Mouse (Mus musculus) hindbrain, embryonic 11.5 days (tissue): Measurements from ENCODE around the gene Zdhhc3. TPM values are rescaled to one million over a fixed set of nuclear protein-coding genes. Genes with fewer than 3 reads are reported as not detected.

Source experiments
- ATAC-seq: fragments of 200-750 bp; cut with Nextera tagmentation; 2 replicates; pipeline ENCODE4 v1.8.0; 2017; ENCODE audit warnings: mild to moderate bottlenecking, moderate TSS enrichment, moderate library complexity; ENCODE audit not compliant: low FRiP score
- DNase-seq: peaks from one replicate; pipeline ENCODE4 v3.0.0-alpha.2; 2015; ENCODE audit warnings: low spot score
- H3K27ac ChIP-seq: fragments of 300-500 bp; sonication (generic); 2 replicates; pipeline ENCODE4 v1.5.1; 2014; ENCODE audit warnings: mild to moderate bottlenecking, low read depth, low read length
- H3K27me3 ChIP-seq: fragments of 300-500 bp; sonication (generic); 2 replicates; pipeline ENCODE4 v1.6.1; 2014; ENCODE audit warnings: mild to moderate bottlenecking, low read length, moderate library complexity, mixed read lengths; ENCODE audit not compliant: control insufficient read depth, insufficient read depth
- H3K36me3 ChIP-seq: fragments of 300-500 bp; sonication (generic); 2 replicates; pipeline ENCODE4 v1.6.1; 2014; ENCODE audit warnings: mild to moderate bottlenecking, low read length, moderate library complexity, mixed read lengths; ENCODE audit not compliant: control insufficient read depth, insufficient read depth
- H3K4me1 ChIP-seq: fragments of 300-500 bp; sonication (generic); replicated peaks from 2 replicates; pipeline ENCODE4 v1.6.1; 2014; ENCODE audit warnings: low read length, mixed read lengths; ENCODE audit not compliant: control insufficient read depth, insufficient read depth
- H3K4me2 ChIP-seq: fragments of 300-500 bp; sonication (generic); replicated peaks from 2 replicates; pipeline ENCODE4 v1.6.1; 2014; ENCODE audit warnings: mild to moderate bottlenecking, low read depth, low read length
- H3K4me3 ChIP-seq: fragments of 300-500 bp; sonication (generic); 2 replicates; pipeline ENCODE4 v1.5.1; 2014; ENCODE audit warnings: low read depth, low read length
- H3K9ac ChIP-seq: fragments of 300-500 bp; sonication (generic); 2 replicates; pipeline ENCODE4 v1.6.1; 2014; ENCODE audit warnings: low read depth, low read length
- H3K9me3 ChIP-seq: fragments of 300-500 bp; sonication (generic); 2 replicates; pipeline ENCODE4 v1.6.1; 2016; ENCODE audit warnings: low read length; ENCODE audit not compliant: control insufficient read depth
- WGBS: fragments of 180-500 bp; shearing (Covaris S2); extraction: QIAGEN DNeasy Blood & Tissue Kit; methylation state at CpG from one replicate; pipeline ENCODE4 v1.1.7; 2014; 5-methylcytosine and 5-hydroxymethylcytosine counted together
- polyA plus RNA-seq: library from polyadenylated mRNA; unstranded; fragments of >200 nt; fragmentation: Nextera tagmentation; extraction: Ambion mirVana; gene quantifications from 2 replicates; pipeline ENCODE4 v1.2.1, GENCODE M21; 2014

Gene Zdhhc3
- polyA plus RNA-seq, 1 experiment from 2014 or later, result 55.8 TPM

DNA sequence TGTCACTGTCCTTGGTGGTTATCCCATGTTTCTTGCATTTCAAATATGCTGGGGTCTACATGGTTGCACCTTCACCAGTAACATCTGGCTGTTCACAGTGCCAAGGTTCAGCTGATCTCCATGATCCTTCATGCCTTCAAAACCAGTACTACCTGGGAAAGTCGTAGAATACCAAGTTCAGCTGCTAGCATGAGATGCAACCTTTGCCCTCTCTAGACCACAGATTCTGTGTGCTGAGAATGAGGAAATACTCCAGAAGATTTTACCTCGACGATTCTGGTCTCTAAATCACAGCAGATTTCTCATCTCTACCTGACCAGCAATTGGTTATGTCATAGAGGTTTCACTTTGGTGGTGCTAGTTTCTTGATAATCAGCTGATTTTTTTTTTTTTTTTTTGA is 52.8 kb downstream of the Zdhhc3 start:
- DNase-seq (no peak), ATAC-seq (no peak)
- Histone ChIP-seq H3K27ac (no peak overlapping the region), H3K27me3 (no peaks in the 10 kb centered on the region), H3K36me3 (no peaks in the 10 kb centered on the region), H3K9ac (no peak overlapping the region), H3K4me3 (no peak overlapping the region), H3K4me2 (no peak overlapping the region), H3K4me1 (no peaks in the 10 kb centered on the region), H3K9me3 (no peaks in the 10 kb centered on the region)
- 93% methylated on average over 3 of the region's 3 CpGs for WGBS

DNA sequence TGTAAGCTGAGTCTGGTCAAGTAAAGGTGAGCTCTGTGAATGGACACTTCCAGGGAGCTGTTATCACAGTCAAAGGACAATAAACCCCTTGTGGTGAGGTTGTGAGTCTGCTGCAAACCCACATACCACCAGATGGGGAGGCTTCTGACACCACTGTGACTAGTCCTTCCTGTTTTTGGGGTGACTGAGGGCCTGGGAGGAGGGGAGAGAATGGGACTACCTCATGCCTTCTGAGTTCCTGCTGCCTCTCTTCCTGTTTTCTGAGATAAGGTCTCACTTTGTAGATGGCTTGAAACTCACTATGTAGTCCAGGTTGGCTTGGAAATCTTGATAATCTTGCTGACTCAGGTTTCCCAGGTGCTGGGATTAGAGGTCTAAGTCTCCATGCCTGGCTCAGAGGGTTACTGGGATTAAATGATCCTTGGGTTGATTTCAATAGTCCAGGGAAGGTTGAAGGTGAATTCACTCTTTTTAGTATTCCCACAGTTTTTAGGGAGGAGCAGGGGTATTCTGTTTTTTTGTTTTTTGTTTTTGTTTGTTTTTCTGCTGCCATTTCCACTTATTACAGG is 54.2 kb downstream of the Zdhhc3 start:
- Histone ChIP-seq H3K9ac (no peak overlapping the region), H3K9me3 (no peaks in the 10 kb centered on the region), H3K4me1 (no peaks in the 10 kb centered on the region), H3K36me3 (no peaks in the 10 kb centered on the region), H3K27ac (no peak overlapping the region), H3K4me2 (no peak overlapping the region), H3K27me3 (no peaks in the 10 kb centered on the region), H3K4me3 (no peak overlapping the region)
- DNase-seq (no peak), ATAC-seq (no peak)

DNA sequence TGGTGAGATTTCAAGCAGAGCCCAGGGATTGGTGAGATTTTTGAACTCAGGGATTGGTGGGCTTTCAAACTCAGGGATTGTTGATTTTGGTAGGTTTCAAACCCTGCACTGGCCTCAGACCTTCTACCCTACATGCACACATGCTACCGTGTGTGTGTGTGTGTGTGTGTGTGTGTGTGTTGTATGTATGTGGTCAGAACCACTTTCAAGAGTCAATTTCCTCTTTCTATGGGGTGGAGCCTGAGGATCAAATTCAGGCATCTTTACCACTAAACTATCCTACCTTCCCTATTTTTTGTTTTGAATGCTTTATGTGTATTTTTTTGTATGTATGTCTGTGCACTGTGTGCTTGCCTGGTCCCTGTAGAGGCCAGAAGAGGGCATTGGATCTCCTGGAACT is 65.3 kb downstream of the Zdhhc3 start:
- Histone ChIP-seq H3K4me3 (no peak overlapping the region), H3K4me2 (no peak overlapping the region), H3K36me3 (no peaks in the 10 kb centered on the region), H3K9ac (no peak overlapping the region), H3K4me1 (no peaks in the 10 kb centered on the region), H3K9me3 (no peaks in the 10 kb centered on the region), H3K27me3 (no peaks in the 10 kb centered on the region), H3K27ac (no peak overlapping the region)
- 91% methylated on average over 1 of the region's 1 CpGs for WGBS
- DNase-seq (no peak), ATAC-seq (no peak)

DNA sequence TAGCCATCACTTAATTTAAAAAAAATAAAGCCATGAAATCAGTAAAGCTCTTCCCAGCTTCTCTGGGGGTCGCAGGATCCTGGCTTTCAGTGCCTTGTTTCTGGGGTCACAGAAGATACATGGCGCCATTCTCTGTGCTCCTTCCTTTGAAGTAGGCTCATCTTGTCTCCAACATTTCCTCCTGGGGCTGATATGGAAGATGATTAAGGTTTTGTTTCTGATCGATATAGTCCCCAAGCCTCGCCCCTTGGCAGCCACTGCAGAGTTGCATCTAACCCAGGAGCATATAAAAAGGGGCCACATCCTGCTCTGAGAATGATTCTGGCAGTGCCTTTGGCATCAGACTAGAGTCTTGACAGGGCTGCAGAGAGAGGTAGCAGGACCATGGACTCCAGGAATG is 78.6 kb downstream of the Zdhhc3 start, which contains the start of gene Tgm4:
TSS of gene Tgm4 (plus strand) at position 301 of the 400 bp plus-strand sequence.
- Histone ChIP-seq H3K27me3 (no peaks in the 10 kb centered on the region), H3K9me3 (no peaks in the 10 kb centered on the region), H3K4me1 (no peaks in the 10 kb centered on the region), H3K9ac (no peak within 1 kb of the TSS), H3K36me3 (no peaks in the 10 kb centered on the region), H3K4me2 (no peak within 1 kb of the TSS), H3K27ac (no peak within 1 kb of the TSS), H3K4me3 (no peak within 1 kb of the TSS)
- ATAC-seq, result no peak
- 85% methylated on average over 4 of the region's 4 CpGs for WGBS
- DNase-seq, result no peak

DNA sequence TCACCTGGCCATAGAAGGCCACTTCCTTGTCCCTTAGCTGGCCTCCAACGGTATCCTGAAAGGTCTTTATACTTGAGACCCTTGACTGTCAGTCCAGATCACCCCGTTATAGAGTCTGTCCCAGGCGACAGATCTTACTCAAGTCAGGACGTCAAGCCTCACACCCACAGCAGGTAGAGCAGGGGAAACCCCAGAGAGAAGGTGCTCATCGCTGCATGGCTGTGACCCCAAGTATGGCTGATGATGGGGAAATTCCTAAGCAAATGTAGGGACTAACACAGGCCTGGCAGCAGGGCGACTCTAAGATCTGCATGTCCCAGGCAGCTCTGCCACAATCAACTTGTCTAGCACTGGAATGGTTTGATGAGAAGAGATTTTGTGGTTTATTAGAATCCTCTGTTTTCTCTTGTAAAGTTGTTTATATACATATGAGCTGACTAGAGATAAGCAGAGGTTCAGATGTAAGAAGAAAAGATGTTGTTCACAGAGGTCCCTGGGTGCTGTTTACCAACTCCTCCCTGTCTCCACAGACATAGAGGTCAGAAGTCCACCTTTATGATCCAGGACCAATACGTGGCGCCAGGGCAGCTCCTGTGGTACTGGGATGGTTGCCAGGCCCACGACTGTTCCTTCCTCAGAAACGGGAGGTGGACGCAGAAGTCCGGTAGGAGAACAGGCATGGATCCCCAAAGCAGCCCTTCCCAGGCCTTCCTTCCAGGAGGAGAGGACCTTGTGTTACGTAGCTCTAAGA is 81.3 kb downstream of the Zdhhc3 start:
- WGBS, result 90% methylated on average over 13 of the region's 13 CpGs
- no peaks in the 10 kb centered on the region for H3K27me3 ChIP-seq
- no peaks in the 10 kb centered on the region for H3K4me1 ChIP-seq
- no peak overlapping the region for H3K9ac ChIP-seq
- H3K9me3 ChIP-seq, result no peaks in the 10 kb centered on the region
- ATAC-seq (no peak), DNase-seq (no peak)
- no peak overlapping the region for H3K4me3 ChIP-seq
- no peak overlapping the region for H3K27ac ChIP-seq
- no peaks in the 10 kb centered on the region for H3K36me3 ChIP-seq
- no peak overlapping the region for H3K4me2 ChIP-seq

DNA sequence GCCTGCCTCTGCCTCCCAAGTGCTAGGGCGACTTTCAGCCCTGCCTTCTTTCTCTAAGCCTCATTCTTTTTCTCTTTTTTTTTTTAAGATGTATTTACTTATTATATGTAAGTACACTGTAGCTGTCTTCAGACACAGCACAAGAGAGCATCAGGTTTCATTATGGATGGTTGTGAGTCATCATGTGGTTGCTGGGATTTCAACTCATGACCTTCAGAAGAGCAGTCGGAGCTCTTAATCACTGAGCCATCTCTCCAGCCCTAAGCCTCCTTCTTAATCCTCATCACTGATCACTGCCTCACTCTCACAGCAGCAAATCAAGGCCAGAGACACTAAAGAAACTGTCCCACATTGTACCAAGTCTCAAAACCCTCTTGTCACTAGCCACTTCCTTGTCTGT is 88.8 kb downstream of the Zdhhc3 start:
- Histone ChIP-seq H3K9me3 (no peaks in the 10 kb centered on the region), H3K27ac (no peak overlapping the region), H3K4me1 (no peaks in the 10 kb centered on the region; the same call in 1 of the 2 replicates), H3K4me2 (no peak overlapping the region), H3K4me3 (no peak overlapping the region), H3K36me3 (no peaks in the 10 kb centered on the region), H3K9ac (no peak overlapping the region), H3K27me3 (no peaks in the 10 kb centered on the region)
- 94% methylated on average over 2 of the region's 2 CpGs for WGBS
- ATAC-seq, result no peak
- DNase-seq, result no peak

DNA sequence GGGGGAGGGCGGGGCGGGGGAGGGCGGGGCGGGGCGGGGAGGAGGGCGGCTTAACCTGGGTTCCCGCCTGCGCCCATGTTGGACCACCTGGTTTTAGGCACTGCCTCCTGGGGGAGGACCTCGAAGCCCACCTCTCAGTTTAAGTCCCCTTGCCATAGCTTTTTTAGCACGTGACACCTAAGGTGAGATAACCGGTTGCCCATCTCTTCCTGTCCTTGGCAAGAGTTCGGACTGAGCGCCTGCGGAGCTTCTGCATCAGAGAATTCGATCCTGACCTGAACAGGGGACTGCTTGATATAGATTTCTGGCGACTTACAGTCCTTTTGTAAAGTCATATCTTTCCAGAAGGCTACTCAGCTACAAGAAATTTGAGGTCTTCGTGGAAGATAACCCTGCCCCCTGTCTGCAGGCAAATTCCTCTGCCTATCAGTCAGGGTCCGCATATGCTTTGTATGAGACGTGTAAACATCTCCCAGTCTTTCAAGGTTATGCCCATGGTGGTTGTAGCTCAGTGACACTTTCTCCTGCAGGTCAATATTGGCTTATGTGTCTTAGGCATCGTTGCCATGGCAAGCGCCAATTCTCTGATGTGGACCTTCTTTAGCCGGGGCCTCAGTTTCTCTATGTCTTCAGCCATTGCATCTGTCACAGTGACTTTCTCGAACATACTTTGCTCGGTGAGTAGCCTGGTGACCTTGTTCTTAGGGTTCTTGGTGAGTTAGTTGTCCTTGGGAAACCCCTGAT is 91.2 kb downstream of the Zdhhc3 start:
- H3K4me3 ChIP-seq, result peak overlapping the region; percentile 60
- H3K4me2 ChIP-seq, result peak overlapping the region; percentile 72
- WGBS, result 47% methylated on average over 16 of the region's 24 CpGs
- no peak for DNase-seq
- H3K4me1 ChIP-seq, result no peaks in the 10 kb centered on the region; the same call in 1 of the 2 replicates
- no peak overlapping the region; the same call in 1 of the 2 replicates for H3K9ac ChIP-seq
- no peaks in the 10 kb centered on the region for H3K27me3 ChIP-seq
- H3K36me3 ChIP-seq, result 0 out of 2 replicates have a peak, but pooled peaks cover 2% of the 10 kb centered on the region
- no peaks in the 10 kb centered on the region for H3K9me3 ChIP-seq
- H3K27ac ChIP-seq, result 0 out of 2 replicates have a peak overlapping the region, but pooled peaks have one; percentile 85
- ATAC-seq, result peak; percentile 64

DNA sequence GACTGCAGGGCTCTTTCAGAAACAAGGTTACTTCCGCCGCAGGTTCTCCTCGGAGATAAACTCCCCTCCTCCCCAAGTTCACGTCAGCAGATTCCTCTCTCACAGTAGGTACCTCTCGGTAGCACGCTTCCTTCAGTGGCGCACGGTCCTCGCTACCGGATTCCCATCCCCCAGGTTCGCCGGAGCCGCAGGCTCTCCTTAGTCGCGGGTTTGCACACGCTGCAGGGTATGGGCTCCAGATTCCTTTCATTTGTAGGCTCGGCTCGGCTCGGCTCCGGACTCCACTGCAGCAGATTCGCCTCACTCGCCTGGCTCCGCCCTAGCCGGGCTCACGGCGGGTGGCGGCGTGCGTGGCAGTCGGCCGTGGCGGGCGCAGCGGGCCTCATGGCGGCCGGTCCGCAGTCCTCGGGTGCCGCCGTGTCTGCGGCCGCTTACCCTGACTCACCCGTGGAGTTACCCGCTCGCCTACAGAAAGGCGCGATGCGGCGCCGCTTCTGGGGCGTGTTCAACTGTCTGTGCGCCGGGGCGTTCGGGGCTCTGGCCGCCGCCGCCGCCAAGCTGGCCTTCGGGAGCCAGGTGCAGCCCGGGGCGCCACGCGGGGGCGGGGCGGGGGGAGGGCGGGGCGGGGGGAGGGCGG is 91.9 kb downstream of the Zdhhc3 start, which contains the start of gene Tmem42:
TSS of gene Tmem42 (plus strand) at position 332 of the 637 bp plus-strand sequence.
- 1% methylated on average over 47 of the region's 69 CpGs for WGBS
- Histone ChIP-seq H3K4me3 (peak within 1 kb of the TSS; percentile 60), H3K9ac (peak within 1 kb of the TSS; percentile 79), H3K27me3 (no peaks in the 10 kb centered on the region), H3K4me2 (peak within 1 kb of the TSS; percentile 72), H3K36me3 (peaks cover 5% of the 10 kb centered on the region; the same call in 1 of the 2 replicates), H3K27ac (peak within 1 kb of the TSS; percentile 85), H3K4me1 (no peaks in the 10 kb centered on the region; the same call in 1 of the 2 replicates), H3K9me3 (no peaks in the 10 kb centered on the region)
- peak; percentile 87 for DNase-seq
- ATAC-seq, result peak; percentile 97
